Mouse (Mus musculus): ENCODE measurements around the gene Gm11758.
"Not testable (repeated sequence)": the region's sequence is repeated elsewhere in the genome, so short reads cannot be mapped to it uniquely, and the experiment has no call there.

Gm11758 gene

DNA sequence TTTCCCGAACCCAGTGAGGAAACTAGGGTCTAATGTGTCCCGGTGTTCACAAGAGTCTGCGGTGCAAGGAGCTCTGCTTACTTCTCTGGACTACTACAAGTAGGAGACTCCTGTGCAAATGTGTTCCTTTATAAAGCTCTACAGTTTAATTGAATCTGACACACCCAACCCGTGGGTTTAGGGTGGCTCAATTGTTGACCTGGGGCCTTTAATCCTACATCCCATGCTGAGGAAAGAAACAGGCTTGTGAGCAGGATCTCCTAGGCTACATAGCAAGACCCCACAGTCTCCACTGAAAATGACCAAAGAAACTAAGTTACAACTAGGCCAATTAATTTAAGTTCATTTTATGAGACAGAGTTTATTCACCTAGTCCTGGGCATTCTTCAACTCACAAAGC, at the start of gene Gm11758:
TSS of gene Gm11758 (minus strand) at position 101 of the 400 bp plus-strand sequence.
- not testable (repeated sequence) for DNase-seq (ENCODE audit: low spot score in 2 of 2)

DNA sequence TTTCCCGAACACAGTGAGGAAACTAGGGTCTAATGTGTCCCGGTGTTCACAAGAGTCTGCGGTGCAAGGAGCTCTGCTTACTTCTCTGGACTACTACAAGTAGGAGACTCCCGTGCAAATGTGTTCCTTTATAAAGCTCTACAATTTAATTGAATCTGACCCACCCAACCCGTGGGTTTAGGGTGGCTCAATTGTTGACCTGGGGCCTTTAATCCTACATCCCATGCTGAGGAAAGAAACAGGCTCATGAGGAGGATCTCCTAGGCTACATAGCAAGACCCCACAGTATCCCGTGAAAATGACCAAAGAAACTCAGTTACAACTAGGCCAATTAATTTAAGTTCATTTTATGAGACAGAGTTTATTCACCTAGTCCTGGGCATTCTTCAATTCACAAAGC, 44.6 kb upstream of the Gm11758 start, which contains the start of gene Gm11756:
TSS of gene Gm11756 (minus strand) at position 101 of the 400 bp plus-strand sequence.
- DNase-seq (ENCODE audit: low spot score in 2 of 2), result not testable (repeated sequence)

DNA sequence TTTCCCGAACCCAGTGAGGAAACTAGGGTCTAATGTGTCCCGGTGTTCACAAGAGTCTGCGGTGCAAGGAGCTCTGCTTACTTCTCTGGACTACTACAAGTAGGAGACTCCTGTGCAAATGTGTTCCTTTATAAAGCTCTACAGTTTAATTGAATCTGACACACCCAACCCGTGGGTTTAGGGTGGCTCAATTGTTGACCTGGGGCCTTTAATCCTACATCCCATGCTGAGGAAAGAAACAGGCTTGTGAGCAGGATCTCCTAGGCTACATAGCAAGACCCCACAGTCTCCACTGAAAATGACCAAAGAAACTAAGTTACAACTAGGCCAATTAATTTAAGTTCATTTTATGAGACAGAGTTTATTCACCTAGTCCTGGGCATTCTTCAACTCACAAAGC, 29.8 kb upstream of the Gm11758 start, which contains the start of gene Gm13871:
TSS of gene Gm13871 (minus strand) at position 101 of the 400 bp plus-strand sequence.
- not testable (repeated sequence) for DNase-seq (ENCODE audit: low spot score in 2 of 2)

DNA sequence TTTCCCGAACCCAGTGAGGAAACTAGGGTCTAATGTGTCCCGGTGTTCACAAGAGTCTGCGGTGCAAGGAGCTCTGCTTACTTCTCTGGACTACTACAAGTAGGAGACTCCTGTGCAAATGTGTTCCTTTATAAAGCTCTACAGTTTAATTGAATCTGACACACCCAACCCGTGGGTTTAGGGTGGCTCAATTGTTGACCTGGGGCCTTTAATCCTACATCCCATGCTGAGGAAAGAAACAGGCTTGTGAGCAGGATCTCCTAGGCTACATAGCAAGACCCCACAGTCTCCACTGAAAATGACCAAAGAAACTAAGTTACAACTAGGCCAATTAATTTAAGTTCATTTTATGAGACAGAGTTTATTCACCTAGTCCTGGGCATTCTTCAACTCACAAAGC, 14.9 kb upstream of the Gm11758 start, which contains the start of gene Gm11757:
TSS of gene Gm11757 (minus strand) at position 101 of the 400 bp plus-strand sequence.
- DNase-seq (ENCODE audit: low spot score in 2 of 2), result not testable (repeated sequence)

DNA sequence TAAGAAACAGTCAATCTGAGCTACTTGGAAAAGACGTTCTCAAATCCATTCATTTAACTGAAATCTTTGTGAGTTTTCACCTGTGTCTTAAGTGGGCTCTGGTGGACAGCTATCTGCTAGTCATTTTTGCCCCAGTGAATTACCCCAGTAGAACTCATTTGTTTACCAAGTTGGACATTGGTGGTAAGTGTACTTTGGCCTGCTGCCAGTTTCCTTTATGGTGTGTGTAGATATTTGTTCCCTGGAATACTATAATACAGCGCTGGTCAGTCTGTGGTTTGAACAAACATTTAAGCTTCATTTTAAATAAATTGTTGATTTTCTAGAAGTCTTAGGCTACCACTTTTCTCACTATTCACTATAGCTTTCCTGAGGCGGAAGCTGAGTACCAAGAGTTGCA, 49.5 kb downstream of the Gm11758 start:
- DNase-seq (ENCODE audit: low spot score in 2 of 2), result no peak
